Mouse (Mus musculus) stomach, postnatal 0 days (tissue): ENCODE results near the gene Lypd4. TPM values are rescaled to one million over a fixed set of nuclear protein-coding genes. Genes with fewer than 3 reads are reported as not detected.
A peak's percentile ranks its signal among the peaks of the same experiment; 100 is the strongest.

ENCODE experiments used
- ATAC-seq: fragments of 200-750 bp; cut with Nextera tagmentation; 2 replicates; pipeline ENCODE4 v1.8.0; 2017; ENCODE audit not compliant: low FRiP score, low TSS enrichment
- DNase-seq: peaks from one replicate; pipeline ENCODE4 v3.0.0-alpha.2; 2016; ENCODE audit warnings: low spot score
- H3K27ac ChIP-seq: fragments of 300-500 bp; sonication (generic); replicated peaks from 2 replicates; pipeline ENCODE4 v1.5.1; 2014; ENCODE audit warnings: mild to moderate bottlenecking, control low read depth
- H3K27me3 ChIP-seq: fragments of 300-500 bp; sonication (generic); 2 replicates; pipeline ENCODE4 v1.6.1; 2014; ENCODE audit warnings: low read length; ENCODE audit not compliant: control insufficient read depth, insufficient read depth
- H3K36me3 ChIP-seq: fragments of 300-500 bp; sonication (generic); 2 replicates; pipeline ENCODE4 v1.6.1; 2014; ENCODE audit warnings: low read length, mixed read lengths; ENCODE audit not compliant: control insufficient read depth, insufficient read depth
- H3K4me1 ChIP-seq: fragments of 300-500 bp; sonication (generic); replicated peaks from 2 replicates; pipeline ENCODE4 v1.6.1; 2014; ENCODE audit warnings: antibody characterized with exemption; ENCODE audit not compliant: control insufficient read depth, insufficient read depth
- H3K4me2 ChIP-seq: fragments of 300-500 bp; sonication (generic); replicated peaks from 2 replicates; pipeline ENCODE4 v1.6.1; 2014; ENCODE audit warnings: low read depth, mild to moderate bottlenecking, control low read depth, moderate library complexity
- H3K4me3 ChIP-seq: fragments of 300-500 bp; sonication (generic); 2 replicates; pipeline ENCODE4 v1.5.1; 2014; ENCODE audit warnings: low read depth, low read length, control low read depth
- H3K9ac ChIP-seq: fragments of 300-500 bp; sonication (generic); 2 replicates; pipeline ENCODE4 v1.6.1; 2014; ENCODE audit warnings: mild to moderate bottlenecking, low read length, control low read depth, mixed read lengths
- H3K9me3 ChIP-seq: fragments of 300-500 bp; sonication (generic); 2 replicates; pipeline ENCODE4 v1.6.1; 2016; ENCODE audit warnings: low read length; ENCODE audit not compliant: control insufficient read depth
- CTCF ChIP-seq: IDR thresholded peaks from 2 replicates; pipeline ENCODE4 v1.5.1; 2016; ENCODE audit warnings: antibody characterized with exemption, low read depth, mild to moderate bottlenecking, moderate library complexity
- EP300 ChIP-seq: optimal IDR thresholded peaks from 2 replicates; pipeline ENCODE3; 2016; ENCODE audit warnings: antibody characterized with exemption
- WGBS: fragments of 180-500 bp; shearing (Covaris S2); extraction: QIAGEN DNeasy Blood & Tissue Kit; methylation state at CpG from one replicate; pipeline ENCODE4 v1.1.7; 2014; 5-methylcytosine and 5-hydroxymethylcytosine counted together
- polyA plus RNA-seq: library from polyadenylated mRNA; unstranded; fragments of >200 nt; fragmentation: Nextera tagmentation; extraction: Ambion mirVana; gene quantifications from 2 replicates; pipeline ENCODE4 v1.2.1, GENCODE M21; 2015

Gene Lypd4
- polyA plus RNA-seq, 1 experiment from 2014 or later = not detected

DNA sequence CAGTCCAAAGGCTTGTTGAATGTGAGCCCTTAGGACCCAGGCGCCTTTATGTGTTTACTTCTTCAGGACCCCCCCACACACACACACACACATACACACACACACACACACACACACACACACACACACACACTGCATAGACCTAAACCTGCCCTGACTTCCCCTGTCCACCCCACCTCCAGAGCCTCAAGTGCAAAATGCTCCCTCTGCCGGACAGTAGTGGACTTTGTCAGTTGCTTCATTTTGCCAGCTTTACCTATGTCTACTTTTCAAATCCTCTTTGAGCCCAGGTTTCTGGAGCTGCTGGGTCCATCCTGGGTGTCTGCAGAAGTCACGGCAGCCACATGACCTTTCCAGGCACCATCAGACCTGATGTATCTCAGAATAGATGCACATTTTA is 35.2 kb upstream of the Lypd4 start:
- WGBS = 11% methylated on average over 3 of the region's 3 CpGs
- H3K9me3 ChIP-seq = no peaks in the 10 kb centered on the region
- H3K9ac ChIP-seq = peak overlapping the region; percentile 72; the same call in 1 of the 2 replicates
- no peaks in the 10 kb centered on the region; the same call in 1 of the 2 replicates for H3K4me1 ChIP-seq
- peaks cover 11% of the 10 kb centered on the region; the same call in 1 of the 2 replicates for H3K36me3 ChIP-seq
- ATAC-seq (0 out of 2 replicates have a peak, but pooled peaks have one; percentile 24), DNase-seq (peak; percentile 79)
- peak overlapping the region; percentile 93; the same call in 1 of the 2 replicates for H3K27ac ChIP-seq
- H3K4me2 ChIP-seq = peak overlapping the region; percentile 90
- no peaks in the 10 kb centered on the region for H3K27me3 ChIP-seq
- TF ChIP-seq CTCF = peak; percentile 87
- TF ChIP-seq EP300 = no peak
- H3K4me3 ChIP-seq = peak overlapping the region; percentile 73

DNA sequence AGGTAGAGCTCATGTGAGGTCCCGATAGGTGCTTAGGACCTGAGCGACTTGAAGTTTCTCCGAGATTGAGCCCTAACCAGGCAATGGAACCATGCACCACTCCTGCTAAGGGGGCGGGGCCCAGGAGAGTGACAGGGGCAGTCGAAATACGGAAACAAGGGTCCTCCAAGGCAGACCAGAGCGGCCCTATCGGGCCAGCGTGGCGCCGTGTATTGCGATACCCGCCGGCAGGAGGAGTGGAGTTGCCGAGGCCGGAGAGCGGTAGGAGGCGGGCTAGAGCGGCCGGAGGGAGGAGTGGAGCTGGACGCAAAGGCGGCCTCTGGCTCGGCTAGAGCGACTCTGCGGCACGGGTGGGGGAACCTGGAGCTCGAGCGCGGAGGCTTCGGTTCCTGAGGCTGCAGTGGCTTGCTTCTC is 34.3 kb upstream of the Lypd4 start:
- no peak for TF ChIP-seq EP300
- TF ChIP-seq CTCF = peak; percentile 86
- H3K9ac ChIP-seq = peak overlapping the region; percentile 72
- no peaks in the 10 kb centered on the region for H3K9me3 ChIP-seq
- H3K4me1 ChIP-seq = no peaks in the 10 kb centered on the region; the same call in 1 of the 2 replicates
- WGBS = under 1% methylated on average over 30 of the region's 30 CpGs
- DNase-seq (peak; percentile 99), ATAC-seq (peak; percentile 96)
- H3K27ac ChIP-seq = peak overlapping the region; percentile 93
- H3K36me3 ChIP-seq = peaks cover 5% of the 10 kb centered on the region; the same call in 1 of the 2 replicates
- peak overlapping the region; percentile 73 for H3K4me3 ChIP-seq
- H3K27me3 ChIP-seq = no peaks in the 10 kb centered on the region
- peak overlapping the region; percentile 90 for H3K4me2 ChIP-seq

DNA sequence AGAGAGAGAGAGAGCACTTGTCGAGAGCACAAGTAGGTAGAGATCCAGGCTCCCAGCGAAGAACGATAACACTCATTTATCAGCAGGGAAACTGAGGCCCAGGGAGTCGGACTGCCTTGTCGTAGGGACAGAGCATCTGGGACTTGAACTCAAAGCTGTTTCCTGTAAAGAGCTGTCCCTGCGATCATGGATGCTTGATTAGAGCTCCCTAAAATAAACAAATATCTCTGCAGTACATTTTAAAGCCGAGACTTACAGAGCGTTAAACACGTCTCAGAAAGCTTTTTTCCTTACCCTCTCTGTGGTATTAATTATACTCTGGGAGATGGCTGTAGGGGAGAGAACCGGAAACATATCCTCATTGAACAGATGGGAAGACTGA is 33.7 kb upstream of the Lypd4 start:
- Histone ChIP-seq H3K9ac (peak overlapping the region; percentile 83), H3K36me3 (peaks cover under 1% of the 10 kb centered on the region; the same call in 1 of the 2 replicates), H3K4me3 (peak overlapping the region; percentile 73), H3K4me2 (peak overlapping the region; percentile 90), H3K9me3 (no peaks in the 10 kb centered on the region), H3K27me3 (no peaks in the 10 kb centered on the region), H3K27ac (peak overlapping the region; percentile 93), H3K4me1 (no peaks in the 10 kb centered on the region; the same call in 1 of the 2 replicates)
- WGBS = 14% methylated on average over 10 of the region's 10 CpGs
- no peak for TF ChIP-seq EP300
- no peak for TF ChIP-seq CTCF
- no peak for ATAC-seq
- DNase-seq = no peak

DNA sequence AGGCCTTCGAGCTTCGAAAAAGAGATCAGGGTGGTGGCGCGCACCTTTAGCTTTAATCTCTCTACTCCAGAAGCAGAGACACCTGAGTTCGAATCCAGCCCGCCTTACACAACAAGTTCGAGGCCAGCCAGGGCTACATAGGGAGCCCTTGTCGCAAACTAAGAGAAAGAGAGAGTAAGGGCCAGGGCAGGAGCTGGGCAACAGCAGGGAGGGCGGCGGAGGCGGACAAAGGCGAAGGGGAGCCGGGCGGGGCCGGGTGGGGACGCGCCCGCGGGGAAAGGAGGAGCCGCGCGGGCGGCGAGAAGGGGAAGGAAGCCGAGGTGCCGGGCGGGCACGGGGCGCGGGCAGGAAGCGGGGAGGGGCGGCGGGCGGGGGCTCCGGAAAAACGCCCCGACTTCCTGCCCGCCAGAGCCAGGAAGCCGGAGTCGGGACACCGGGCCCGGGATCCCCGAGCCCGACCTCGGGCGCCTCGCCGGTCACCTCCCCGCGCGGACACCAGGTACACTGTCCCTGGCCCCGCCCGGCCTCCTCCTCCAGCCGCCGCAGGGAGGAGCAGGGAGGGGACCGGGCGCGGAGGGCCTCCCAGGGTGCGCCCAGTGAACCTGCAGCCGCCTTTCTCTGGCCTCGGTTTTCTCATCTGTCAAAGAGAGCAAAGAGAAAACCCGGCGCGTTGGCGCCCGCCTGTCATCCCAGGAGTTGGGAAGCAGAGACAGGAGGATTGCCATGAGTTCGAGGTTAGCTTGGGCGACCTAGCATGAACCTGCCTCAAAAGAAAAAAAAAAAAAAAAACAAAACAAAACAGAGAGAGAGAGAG is 33.1 kb upstream of the Lypd4 start, which contains the start of gene Arhgef1:
Arhgef1 (plus strand) TSS at position 283 of the 814 bp plus-strand sequence.
- Histone ChIP-seq H3K27me3 (no peaks in the 10 kb centered on the region), H3K4me1 (no peaks in the 10 kb centered on the region; the same call in 1 of the 2 replicates), H3K4me3 (peak within 1 kb of the TSS; percentile 73), H3K36me3 (no peaks in the 10 kb centered on the region), H3K9me3 (no peaks in the 10 kb centered on the region), H3K9ac (peak within 1 kb of the TSS; percentile 83), H3K4me2 (peak within 1 kb of the TSS; percentile 90), H3K27ac (peak within 1 kb of the TSS; percentile 93)
- peak; percentile 1; the same call in 1 of the 2 replicates for TF ChIP-seq CTCF
- no peak for TF ChIP-seq EP300
- peak; percentile 37 for ATAC-seq
- 6% methylated on average over 32 of the region's 68 CpGs for WGBS
- peak; percentile 81 for DNase-seq

DNA sequence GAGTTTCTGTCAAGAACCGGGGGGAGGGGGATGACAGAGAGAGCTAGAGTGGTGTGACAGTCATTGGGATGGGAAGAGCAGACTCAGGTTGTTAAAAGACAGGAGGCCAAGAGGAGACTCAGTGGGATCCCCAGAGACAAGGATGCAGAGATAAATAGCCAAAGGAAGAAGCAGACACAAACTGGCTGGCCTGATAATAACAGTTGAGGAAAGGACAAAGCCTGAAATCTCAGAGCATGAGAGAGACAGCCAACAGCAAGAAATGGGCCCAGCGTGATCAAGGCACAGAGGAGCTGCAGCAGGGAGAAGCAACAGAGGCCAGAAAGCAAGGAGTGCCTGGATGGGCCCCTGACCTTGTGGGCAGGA is 32.5 kb upstream of the Lypd4 start:
- Histone ChIP-seq H3K27me3 (no peaks in the 10 kb centered on the region), H3K4me3 (peak overlapping the region; percentile 73), H3K4me1 (no peaks in the 10 kb centered on the region; the same call in 1 of the 2 replicates), H3K27ac (peak overlapping the region; percentile 93), H3K9ac (peak overlapping the region; percentile 83), H3K36me3 (no peaks in the 10 kb centered on the region), H3K9me3 (no peaks in the 10 kb centered on the region), H3K4me2 (peak overlapping the region; percentile 90)
- DNase-seq = no peak
- ATAC-seq = no peak
- 49% methylated on average over 2 of the region's 2 CpGs for WGBS
- TF ChIP-seq EP300 (no peak), CTCF (no peak)

DNA sequence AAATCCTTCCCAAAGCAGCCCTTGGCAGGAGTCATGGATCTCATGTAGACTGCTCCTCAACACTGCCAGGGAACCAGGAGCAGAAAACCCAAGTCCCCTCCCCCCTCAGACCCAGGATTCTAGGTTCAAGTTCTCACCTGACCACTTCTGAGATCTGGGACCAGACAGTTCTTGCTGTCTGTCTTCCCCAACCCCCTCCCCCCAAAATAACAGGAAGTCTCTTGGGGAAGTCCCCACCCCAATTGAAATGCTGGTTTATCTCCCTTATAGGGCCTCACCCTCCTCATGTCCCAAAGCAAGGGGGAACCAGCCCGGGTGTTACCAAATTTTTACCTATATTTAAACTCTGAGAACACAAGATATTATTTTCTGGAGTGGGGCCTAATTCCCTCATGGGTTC is 32.1 kb upstream of the Lypd4 start:
- no peak for TF ChIP-seq EP300
- TF ChIP-seq CTCF = no peak
- 42% methylated on average over 1 of the region's 1 CpGs for WGBS
- Histone ChIP-seq H3K27me3 (no peaks in the 10 kb centered on the region), H3K36me3 (no peaks in the 10 kb centered on the region), H3K4me2 (0 out of 2 replicates have a peak overlapping the region, but pooled peaks have one; percentile 90), H3K4me3 (no peak overlapping the region), H3K27ac (peak overlapping the region; percentile 93; the same call in 1 of the 2 replicates), H3K9me3 (no peaks in the 10 kb centered on the region), H3K9ac (no peak overlapping the region), H3K4me1 (no peaks in the 10 kb centered on the region; the same call in 1 of the 2 replicates)
- ATAC-seq (no peak), DNase-seq (no peak)
